Mouse (Mus musculus) MEL (cell line): ENCODE results near the gene Senp3. TPM values are rescaled to one million over a fixed set of nuclear protein-coding genes. Genes with fewer than 3 reads are reported as not detected.

ENCODE experiments used
- DNase-seq: peaks from one replicate; pipeline ENCODE4 v3.0.0; 2011; ENCODE audit warnings: low read depth, low spot score
- H3K27ac ChIP-seq: 2 replicates; pipeline ENCODE4 v1.5.1; 2012; ENCODE audit warnings: low read depth, mild to moderate bottlenecking, control low read depth, low read length, moderate library complexity; ENCODE audit not compliant: control insufficient read depth
- H3K27me3 ChIP-seq, 2 experiments: fragments of 150-350 bp in 1 of 2; sonication (generic) in 1 of 2; 2 replicates each; pipeline ENCODE4 v1.6.1; 2012; ENCODE audit warnings: low read length in 2 of 2, mild to moderate bottlenecking in 2 of 2, improper control_type of control experiment in 1 of 2, moderate library complexity in 1 of 2; ENCODE audit not compliant: insufficient read depth in 2 of 2, control insufficient read depth in 1 of 2
- H3K36me3 ChIP-seq, 2 experiments: 2 replicates each; pipeline ENCODE4 v1.6.1; 2012 to 2014; ENCODE audit warnings: low read length in 2 of 2, improper control_type of control experiment in 1 of 2, inconsistent platforms in 1 of 2, mild to moderate bottlenecking in 1 of 2; ENCODE audit not compliant: insufficient read depth in 2 of 2, control insufficient read depth in 1 of 2
- H3K4me1 ChIP-seq, 2 experiments: fragments of 150-350 bp in 1 of 2; sonication (generic) in 1 of 2; 2 replicates each; pipeline ENCODE4 v1.6.1; 2012; ENCODE audit warnings: low read length in 2 of 2, improper control_type of control experiment in 1 of 2, mild to moderate bottlenecking in 1 of 2; ENCODE audit not compliant: insufficient read depth in 2 of 2, control insufficient read depth in 1 of 2
- H3K4me3 ChIP-seq, 2 experiments: fragments of 150-350 bp in 1 of 2; sonication (generic) in 1 of 2; 2 replicates each; pipeline ENCODE4 v1.5.1; 2012; ENCODE audit warnings: low read depth in 2 of 2, low read length in 2 of 2, mild to moderate bottlenecking in 2 of 2, moderate library complexity in 2 of 2, control low read depth in 1 of 2, improper control_type of control experiment in 1 of 2; ENCODE audit not compliant: control insufficient read depth in 1 of 2, insufficient read depth in 1 of 2
- H3K79me2 ChIP-seq: 2 replicates; pipeline ENCODE4 v1.6.1; 2012; ENCODE audit warnings: mild to moderate bottlenecking, low read length, moderate library complexity; ENCODE audit not compliant: control insufficient read depth, poor library complexity, insufficient read depth
- H3K9ac ChIP-seq: 2 replicates; pipeline ENCODE4 v1.6.1; 2012; ENCODE audit warnings: low read depth, mild to moderate bottlenecking, control low read depth, low read length, moderate library complexity; ENCODE audit not compliant: control insufficient read depth, poor library complexity, severe bottlenecking
- H3K9me3 ChIP-seq: fragments of 150-350 bp; sonication (generic); replicated peaks from 2 replicates; pipeline ENCODE4 v1.6.1; 2012; ENCODE audit warnings: mild to moderate bottlenecking, low read length, improper control_type of control experiment, moderate library complexity; ENCODE audit not compliant: insufficient read depth
- BHLHE40 ChIP-seq: IDR thresholded peaks from 2 replicates; pipeline ENCODE4 v1.6.1; 2012; ENCODE audit warnings: low read depth, mild to moderate bottlenecking, inconsistent platforms, low read length, improper control_type of control experiment, borderline replicate concordance
- CHD1 ChIP-seq: IDR thresholded peaks from 2 replicates; pipeline ENCODE4 v1.6.1; 2012; ENCODE audit warnings: low read depth, mild to moderate bottlenecking, inconsistent platforms, low read length, improper control_type of control experiment
- CHD2 ChIP-seq: IDR thresholded peaks from 2 replicates; pipeline ENCODE4 v1.6.1; 2011; ENCODE audit warnings: low read length, improper control_type of control experiment
- CTCF ChIP-seq, 3 experiments: IDR thresholded peaks in 2 of 3; conservative IDR thresholded peaks in 1 of 3; 2 replicates each; pipeline ENCODE4 v1.5.1; 2011 to 2012; ENCODE audit warnings: low read length in 3 of 3, low read depth in 2 of 3, mild to moderate bottlenecking in 2 of 3, improper control_type of control experiment in 1 of 3, inconsistent platforms in 1 of 3, mixed read lengths in 1 of 3, moderate library complexity in 1 of 3; ENCODE audit not compliant: control insufficient read depth in 1 of 3, insufficient read depth in 1 of 3, poor library complexity in 1 of 3, severe bottlenecking in 1 of 3
- ELF1 ChIP-seq: IDR thresholded peaks from 2 replicates; pipeline ENCODE4 v1.6.1; 2014; ENCODE audit warnings: low read depth, mild to moderate bottlenecking, inconsistent platforms, low read length, improper control_type of control experiment, moderate library complexity
- EP300 ChIP-seq, 2 experiments: IDR thresholded peaks; 2 replicates each; pipeline ENCODE4 v1.6.1; 2011; ENCODE audit warnings: improper control_type of control experiment in 2 of 2, low read length in 2 of 2, low read depth in 1 of 2, mild to moderate bottlenecking in 1 of 2
- ETS1 ChIP-seq: IDR thresholded peaks from 2 replicates; pipeline ENCODE4 v1.6.1; 2012; ENCODE audit warnings: low read depth, mild to moderate bottlenecking, inconsistent platforms, low read length, improper control_type of control experiment, moderate library complexity
- GATA1 ChIP-seq: IDR thresholded peaks from 2 replicates; pipeline ENCODE4 v1.6.1; 2011; ENCODE audit warnings: low read depth, low read length, improper control_type of control experiment
- KAT2A ChIP-seq: conservative IDR thresholded peaks from 2 replicates; pipeline ENCODE4 v1.6.1; 2012; ENCODE audit warnings: low read depth, low read length, improper control_type of control experiment, inconsistent platforms
- MAFK ChIP-seq: IDR thresholded peaks from 2 replicates; pipeline ENCODE4 v1.6.1; 2011; ENCODE audit warnings: low read depth, mild to moderate bottlenecking, low read length, improper control_type of control experiment, borderline replicate concordance
- MAX ChIP-seq: IDR thresholded peaks from 2 replicates; pipeline ENCODE4 v1.6.1; 2011; ENCODE audit warnings: low read length, improper control_type of control experiment
- MXI1 ChIP-seq: IDR thresholded peaks from 2 replicates; pipeline ENCODE4 v1.6.1; 2011; ENCODE audit warnings: mild to moderate bottlenecking, low read depth, low read length, improper control_type of control experiment
- MYB ChIP-seq: IDR thresholded peaks from 2 replicates; pipeline ENCODE4 v1.6.1; 2011; ENCODE audit warnings: mild to moderate bottlenecking, low read depth, low read length, improper control_type of control experiment
- MYC ChIP-seq: IDR thresholded peaks from 2 replicates; pipeline ENCODE4 v1.6.1; 2011; ENCODE audit warnings: low read depth, mild to moderate bottlenecking, low read length, improper control_type of control experiment, moderate library complexity
- NRF1 ChIP-seq: IDR thresholded peaks from 2 replicates; pipeline ENCODE4 v1.6.1; 2014; ENCODE audit warnings: low read depth, mild to moderate bottlenecking, inconsistent platforms, low read length, improper control_type of control experiment, moderate library complexity; ENCODE audit not compliant: poor library complexity, insufficient read depth, severe bottlenecking
- POLR2A ChIP-seq, 2 experiments: IDR thresholded peaks; 2 replicates each; pipeline ENCODE4 v1.6.1; 2011 to 2012; ENCODE audit warnings: low read length in 2 of 2, mild to moderate bottlenecking in 2 of 2, control low read depth in 1 of 2, improper control_type of control experiment in 1 of 2, low read depth in 1 of 2, moderate library complexity in 1 of 2; ENCODE audit not compliant: control insufficient read depth in 1 of 2, insufficient read depth in 1 of 2, poor library complexity in 1 of 2
- POLR2AphosphoS2 ChIP-seq: IDR thresholded peaks from 2 replicates; pipeline ENCODE4 v1.6.1; 2011; ENCODE audit warnings: low read length, improper control_type of control experiment
- POLR2AphosphoS5 ChIP-seq: IDR thresholded peaks from 2 replicates; pipeline ENCODE4 v1.6.1; 2012; ENCODE audit warnings: low read depth, borderline replicate concordance, mild to moderate bottlenecking, inconsistent platforms, low read length, moderate library complexity, mixed read lengths
- RAD21 ChIP-seq: IDR thresholded peaks from 2 replicates; pipeline ENCODE4 v1.6.1; 2011; ENCODE audit warnings: mild to moderate bottlenecking, low read depth, low read length, improper control_type of control experiment
- RCOR1 ChIP-seq: IDR thresholded peaks from 2 replicates; pipeline ENCODE4 v1.6.1; 2012; ENCODE audit warnings: low read depth, mild to moderate bottlenecking, inconsistent platforms, low read length, improper control_type of control experiment
- SIN3A ChIP-seq: IDR thresholded peaks from 2 replicates; pipeline ENCODE4 v1.6.1; 2012; ENCODE audit warnings: low read length, improper control_type of control experiment, inconsistent platforms
- SMC3 ChIP-seq: IDR thresholded peaks from 2 replicates; pipeline ENCODE4 v1.6.1; 2011; ENCODE audit warnings: low read depth, low read length, improper control_type of control experiment
- TAL1 ChIP-seq: IDR thresholded peaks from 2 replicates; pipeline ENCODE4 v1.6.1; 2012; ENCODE audit warnings: mild to moderate bottlenecking, inconsistent platforms, low read length, moderate library complexity, mixed read lengths
- TBP ChIP-seq: IDR thresholded peaks from 2 replicates; pipeline ENCODE4 v1.8.0; 2011; ENCODE audit warnings: low read depth, low read length, improper control_type of control experiment
- TCF12 ChIP-seq: IDR thresholded peaks from 2 replicates; pipeline ENCODE4 v1.6.1; 2014; ENCODE audit warnings: low read depth, mild to moderate bottlenecking, inconsistent platforms, low read length, improper control_type of control experiment, moderate library complexity
- UBTF ChIP-seq: IDR thresholded peaks from 2 replicates; pipeline ENCODE4 v1.6.1; 2012; ENCODE audit warnings: low read depth, mild to moderate bottlenecking, inconsistent platforms, low read length, improper control_type of control experiment, moderate library complexity, borderline replicate concordance; ENCODE audit not compliant: insufficient read depth
- USF2 ChIP-seq, 2 experiments: IDR thresholded peaks; 2 replicates each; pipeline ENCODE4 v1.6.1; 2011 to 2012; ENCODE audit warnings: improper control_type of control experiment in 2 of 2, low read length in 2 of 2, borderline replicate concordance in 1 of 2, inconsistent platforms in 1 of 2, low read depth in 1 of 2, mild to moderate bottlenecking in 1 of 2; ENCODE audit not compliant: insufficient read depth in 1 of 2
- ZKSCAN1 ChIP-seq: IDR thresholded peaks from 2 replicates; pipeline ENCODE4 v1.6.1; 2012; ENCODE audit warnings: low read depth, mild to moderate bottlenecking, inconsistent platforms, low read length, improper control_type of control experiment, moderate library complexity
- ZMIZ1 ChIP-seq: IDR thresholded peaks from 2 replicates; pipeline ENCODE4 v1.6.1; 2012; ENCODE audit warnings: low read depth, mild to moderate bottlenecking, inconsistent platforms, low read length, improper control_type of control experiment, moderate library complexity
- ZNF384 ChIP-seq: IDR thresholded peaks from 2 replicates; pipeline ENCODE4 v1.6.1; 2012; ENCODE audit warnings: low read depth, mild to moderate bottlenecking, inconsistent platforms, low read length, improper control_type of control experiment
- polyA plus RNA-seq, 2 experiments: library from polyadenylated mRNA; stranded (reverse) in 1 of 2; unstranded in 1 of 2; fragments of >175 nt in 1 of 2; fragments of >200 nt in 1 of 2; gene quantifications; 2 replicates each; pipeline versions ENCODE4 v1.2.1 to v1.2.4; 2012; ENCODE audit warnings: low replicate concordance in 2 of 2, low read depth in 1 of 2; ENCODE audit not compliant: insufficient read length in 2 of 2, insufficient read depth in 1 of 2, missing spikeins in 1 of 2
- total RNA-seq: library from RNA; depleted of rRNA; stranded (reverse); fragments of 300-350 nt; gene quantifications from 2 replicates; pipeline ENCODE4 v1.2.3, GENCODE M21; 2012

Gene Senp3
- total and polyA plus RNA-seq, 3 experiments: 147 to 890 (median 171) TPM

DNA sequence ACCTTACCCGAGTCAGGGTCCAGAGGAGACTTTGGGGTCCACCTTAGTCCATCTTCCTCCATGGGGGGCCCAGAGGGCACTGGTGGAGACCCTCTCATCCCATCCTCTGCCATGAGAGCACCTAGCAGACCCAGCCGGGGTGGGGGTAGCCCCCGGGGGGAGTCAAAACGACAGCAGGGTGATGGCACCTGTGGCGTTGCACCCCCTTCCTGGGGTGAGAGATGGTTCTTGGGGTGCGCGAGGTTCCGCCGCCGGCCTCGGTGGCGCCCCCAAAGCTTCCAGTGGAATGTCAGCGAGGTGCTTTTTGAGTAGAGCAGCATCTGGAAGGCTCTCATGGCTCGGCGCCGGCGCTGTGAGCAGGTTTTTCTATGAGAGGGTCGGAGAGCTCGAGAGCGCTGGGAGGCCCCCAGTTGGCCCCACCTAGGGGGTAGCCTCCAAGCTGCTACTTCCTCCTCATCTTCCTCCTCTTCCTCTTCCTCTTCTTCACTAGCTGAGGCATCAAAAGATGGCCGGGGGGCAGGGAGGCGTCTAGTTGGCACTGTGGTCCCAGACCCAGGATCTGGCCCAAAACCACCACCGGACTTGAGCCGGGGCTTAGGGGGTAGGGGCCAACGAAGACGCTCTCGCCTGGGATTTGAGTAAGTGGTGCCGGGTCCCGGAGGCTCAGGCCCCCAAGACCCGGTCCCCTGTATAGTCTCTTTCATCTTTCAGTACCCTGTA, 1.6 kb downstream of the Senp3 start:
- Histone ChIP-seq H3K36me3 (peaks cover 18 to 22% of the 10 kb centered on the region in 2 experiments), H3K9ac (no peak overlapping the region; the same call in 1 of the 2 replicates)
- TF ChIP-seq CHD1: no peak
- TF ChIP-seq MYB: no peak
- TF ChIP-seq ZKSCAN1: no peak
- no peak for TF ChIP-seq UBTF
- TF ChIP-seq SIN3A: no peak
- no peak for TF ChIP-seq KAT2A
- no peak for TF ChIP-seq RCOR1
- no peak for TF ChIP-seq MAFK
- no peak for TF ChIP-seq MAX
- TF ChIP-seq ELF1: no peak
- no peak for TF ChIP-seq USF2 (IDR thresholded peaks at IDR 0.05; ENCODE audit: borderline replicate concordance in 1 of 2, insufficient read depth in 1 of 2, low read depth in 1 of 2, low read length in 2 of 2)
- no peak for TF ChIP-seq TCF12
- TF ChIP-seq EP300 (IDR thresholded peaks at IDR 0.05; ENCODE audit: low read depth in 1 of 2, low read length in 2 of 2): no peak
- TF ChIP-seq ETS1: no peak
- no peak for TF ChIP-seq NRF1
- no peak for TF ChIP-seq TBP
- TF ChIP-seq, all 39 proteins: peak for 0

DNA sequence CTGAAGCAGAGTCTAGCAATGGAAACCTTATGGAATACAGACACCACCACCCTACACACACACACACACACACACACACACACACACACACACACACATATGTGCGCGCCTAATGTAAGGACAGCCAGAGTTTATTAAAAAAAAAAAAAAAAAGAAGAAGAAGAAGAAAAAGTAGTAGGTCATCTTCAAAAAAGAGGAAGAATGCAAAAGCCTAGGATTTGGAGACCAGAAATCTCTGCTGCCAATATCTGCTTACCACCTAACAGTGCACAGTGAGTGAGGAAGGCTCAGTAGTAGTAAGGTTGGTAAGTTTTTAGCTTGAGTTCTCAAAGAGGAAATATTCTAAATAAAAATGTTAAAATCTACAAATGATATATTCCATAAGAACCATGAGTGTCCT, 2.7 kb downstream of the Senp3 start:
- peaks cover 6 to 8% of the 10 kb centered on the region in 2 experiments; a peak in 3 of 4 replicates for H3K4me1 ChIP-seq
- no peaks in the 10 kb centered on the region for H3K9me3 ChIP-seq
- H3K36me3 ChIP-seq: peaks cover 18 to 22% of the 10 kb centered on the region in 2 experiments
- H3K79me2 ChIP-seq: peaks cover 25% of the 10 kb centered on the region
- DNase-seq: peak; percentile 46
- H3K27me3 ChIP-seq: no peaks in the 10 kb centered on the region
- no peak overlapping the region for H3K4me3 ChIP-seq
- no peak overlapping the region for H3K9ac ChIP-seq
- no peak overlapping the region for H3K27ac ChIP-seq
- TF ChIP-seq CHD1 (no peak), SIN3A (no peak), BHLHE40 (no peak), GATA1 (no peak), KAT2A (no peak), POLR2A (IDR thresholded peaks at IDR 0.05; ENCODE audit: control insufficient read depth in 1 of 2, insufficient read depth in 1 of 2, low read depth in 1 of 2, low read length in 2 of 2, poor library complexity in 1 of 2) (no peak), ZMIZ1 (no peak), MAX (no peak), POLR2AphosphoS5 (no peak), SMC3 (no peak), MYC (0 out of 2 replicates have a peak, but pooled peaks have one; percentile 20), TAL1 (no peak), RCOR1 (peak; percentile 79), CHD2 (no peak), POLR2AphosphoS2 (no peak), MXI1 (0 out of 2 replicates have a peak, but pooled peaks have one; percentile 34), ELF1 (no peak), ZNF384 (peak; percentile 78), RAD21 (no peak), CTCF (IDR thresholded peaks at IDR 0.05 in 2 of 3, conservative IDR thresholded peaks at IDR 0.05 in 1 of 3; ENCODE audit: control insufficient read depth in 1 of 3, insufficient read depth in 1 of 3, low read depth in 2 of 3, low read length in 3 of 3, poor library complexity in 1 of 3, severe bottlenecking in 1 of 3) (no peak)

More for the DNA sequence above, 1.6 kb downstream of the Senp3 start:
- H3K4me3 ChIP-seq: peak overlapping the region in 1 of 2 experiments; percentile 92; a peak in 2 of 4 replicates
- H3K4me1 ChIP-seq: peaks cover 6 to 8% of the 10 kb centered on the region in 2 experiments; a peak in 3 of 4 replicates
- DNase-seq: no peak
- peaks cover 25% of the 10 kb centered on the region for H3K79me2 ChIP-seq
- no peaks in the 10 kb centered on the region for H3K9me3 ChIP-seq
- H3K27me3 ChIP-seq: no peaks in the 10 kb centered on the region
- H3K27ac ChIP-seq: no peak overlapping the region
